Mouse (Mus musculus) gastrocnemius, postnatal 36 days (tissue): ENCODE results near the gene Tcf25. TPM values are rescaled to one million over a fixed set of nuclear protein-coding genes. Genes with fewer than 3 reads are reported as not detected.

ENCODE experiments used
- DNase-seq, 2 experiments: peaks; one replicate each; pipeline ENCODE4 v3.0.0; 2022
- intact Hi-C: fragments of 180-260 bp; cut with DNase I; formaldehyde crosslinking; loops from one replicate; pipeline ENCODE4 v1.15.1; 2025
- total RNA-seq, 2 experiments: library from RNA; stranded (reverse); gene quantifications; 2 replicates each; pipeline ENCODE4 v1.2.3; 2021

Tcf25 gene
- total RNA-seq, 2 experiments from 2014 or later, result 136 to 137 TPM

DNA sequence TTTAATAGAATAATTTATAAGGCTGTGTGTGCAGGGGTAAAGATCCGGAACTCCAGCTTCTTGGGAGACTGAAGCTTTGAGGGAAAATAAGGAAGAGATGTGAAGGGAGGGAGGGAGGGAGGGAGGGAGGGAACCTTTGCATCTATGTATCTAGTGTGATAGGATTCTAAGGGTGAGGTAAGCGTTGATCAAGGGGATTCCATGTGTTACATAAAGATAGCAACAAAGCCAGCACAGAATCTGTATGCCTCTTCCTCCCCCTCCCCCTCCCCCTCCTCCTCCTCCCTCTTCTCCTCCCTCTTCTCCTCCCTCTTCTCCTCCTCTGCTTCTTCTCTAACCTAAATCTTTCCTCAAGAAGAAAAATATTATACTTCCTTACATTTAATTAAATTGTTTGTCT lies 26.3 kb upstream of the Tcf25 start:
- intact Hi-C loops, result no loop called here

GRCm38 (mm10) chr8:123348237-123348843 lies 25.2 kb upstream of the Tcf25 start:
- DNase-seq, result no peak
- intact Hi-C loops, result no loop called here

More for the DNA sequence above, 26.3 kb upstream of the Tcf25 start:
- no peak for DNase-seq

- intact Hi-C loops, result no loop called here
- no peak for DNase-seq
Measured at GRCm38 (mm10) chr8:123349073-123349472, 24.5 kb upstream of the Tcf25 start.

DNA sequence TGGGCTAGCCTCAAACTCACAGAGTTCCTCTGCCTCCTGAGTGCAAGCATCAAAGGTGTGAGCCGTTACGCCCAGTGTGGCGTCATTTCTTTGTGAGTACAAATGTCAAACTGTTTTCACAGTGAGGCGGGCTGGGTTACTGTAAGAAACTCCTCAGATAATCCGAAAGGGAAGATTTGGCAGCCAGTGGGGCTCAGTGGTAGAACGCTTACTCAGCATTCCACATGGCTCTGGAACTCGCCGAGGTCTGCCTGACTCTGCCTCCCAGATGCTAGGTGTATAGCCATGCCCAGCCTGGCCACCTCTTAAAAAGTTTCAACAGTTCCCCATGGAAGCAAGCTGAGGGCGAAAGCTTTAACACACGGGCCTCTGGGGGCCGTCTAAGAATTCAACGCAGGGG lies 21.4 kb upstream of the Tcf25 start:
- intact Hi-C loops, result no loop called here
- no peak for DNase-seq

DNA sequence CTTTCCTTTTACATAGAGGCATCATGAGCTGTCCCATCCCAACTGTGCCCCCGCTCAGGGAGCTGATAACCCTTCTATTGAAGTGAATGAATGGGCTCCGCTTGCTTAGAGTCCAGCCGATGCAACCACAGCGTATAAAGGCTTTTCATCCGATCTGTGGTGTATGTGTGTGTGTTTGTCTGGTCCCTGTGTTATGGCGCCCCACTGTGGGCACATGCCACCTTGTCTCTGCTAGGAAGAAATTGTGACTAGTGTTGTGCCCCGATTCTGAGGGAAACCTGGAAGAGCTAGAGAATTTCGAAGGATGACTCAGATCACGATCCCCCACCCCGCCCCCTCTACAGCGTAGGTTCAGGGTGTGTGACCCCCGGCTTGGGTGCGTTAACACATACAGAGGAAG lies 20.8 kb upstream of the Tcf25 start:
- no peak for DNase-seq
- intact Hi-C loops, result no loop called here

DNA sequence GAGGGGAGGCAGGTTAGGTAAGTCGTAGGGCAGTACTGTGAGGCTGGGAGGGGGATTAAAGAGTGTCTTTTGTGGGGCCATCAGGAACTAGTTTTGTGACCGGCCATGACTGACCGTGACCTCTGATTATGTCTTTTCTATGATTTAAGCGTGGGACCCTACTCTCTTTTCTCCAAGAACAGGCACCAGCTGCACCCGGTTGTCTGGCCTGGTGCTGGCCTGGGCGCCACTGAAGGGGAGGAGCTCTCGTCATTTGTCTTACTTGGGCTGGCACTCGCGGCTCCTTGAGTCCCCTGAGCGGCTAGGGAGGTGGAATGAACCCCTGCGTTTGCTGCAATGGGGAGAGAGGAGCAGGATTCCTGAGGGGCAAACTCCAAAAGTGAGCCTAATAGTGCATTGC lies 20.3 kb upstream of the Tcf25 start:
- no peak for DNase-seq
- intact Hi-C loops, result no loop called here

- peak; percentile 49 to 68 for DNase-seq
- intact Hi-C loops, result loop anchor here (2.0 kb wide), 1 partner anchor 38 kb away; no protein-coding TSS in a partner anchor
Measured at GRCm38 (mm10) chr8:123361082-123361739, 12.3 kb upstream of the Tcf25 start.

DNA sequence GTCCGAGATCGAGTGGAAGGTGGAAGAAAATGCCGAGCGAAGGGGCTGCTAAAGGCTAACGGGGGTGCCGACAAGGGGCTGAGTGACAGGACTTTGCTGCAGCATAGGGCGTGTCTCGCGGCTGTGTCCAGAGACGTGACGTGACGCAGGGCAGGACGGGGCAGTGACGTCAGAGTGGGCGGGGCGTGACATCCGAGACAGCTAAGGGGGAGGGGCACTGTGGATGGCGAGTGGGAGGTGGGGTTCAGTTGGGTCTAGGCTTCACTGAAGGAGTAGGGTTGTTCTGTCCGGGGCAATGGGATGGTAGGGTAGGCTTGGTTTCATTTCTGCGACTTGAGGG lies 656 bp downstream of the Tcf25 start:
- intact Hi-C loops, result no loop called here
- peak; percentile 92 for DNase-seq

DNA sequence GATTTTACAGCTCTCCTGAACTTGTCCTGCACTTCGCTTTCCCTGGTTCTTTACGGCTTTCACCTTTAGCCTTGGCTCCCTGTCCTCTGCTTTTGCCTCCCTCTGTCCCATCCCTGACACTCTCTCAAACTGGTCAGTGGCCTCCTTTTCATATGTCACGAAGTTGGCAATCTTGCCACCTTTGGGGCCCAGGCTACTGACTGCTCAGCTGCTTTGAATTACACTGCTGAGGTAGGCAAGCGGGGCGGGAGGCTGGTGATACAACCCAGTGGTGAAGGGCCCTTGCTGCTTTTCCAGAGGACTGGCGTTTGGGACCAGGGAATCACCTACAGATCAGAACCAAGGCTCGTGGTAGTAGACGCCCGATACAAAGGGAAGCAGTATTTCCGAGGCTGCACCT lies 2.1 kb downstream of the Tcf25 start:
- no peak for DNase-seq
- intact Hi-C loops, result no loop called here

DNA sequence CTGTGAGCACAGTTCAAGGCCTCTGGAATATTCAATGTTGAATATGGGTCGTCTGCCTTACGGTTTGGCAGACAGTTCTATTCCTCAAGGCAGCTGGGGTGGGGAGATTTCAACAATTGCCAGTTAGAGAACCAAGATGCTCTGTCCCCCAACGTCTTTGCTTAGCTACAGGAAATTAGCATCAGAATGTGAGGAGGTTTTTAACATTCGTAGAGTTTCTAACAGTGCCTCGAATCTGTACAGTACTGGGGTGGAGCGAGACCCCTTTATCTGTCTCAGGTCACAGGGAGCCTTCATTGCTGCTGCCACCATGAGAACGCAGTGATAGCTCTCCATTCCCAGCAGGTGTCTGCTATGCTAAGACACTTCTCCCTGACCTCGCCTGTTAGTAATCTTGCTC lies 2.6 kb downstream of the Tcf25 start:
- intact Hi-C loops, result no loop called here
- no peak for DNase-seq

DNA sequence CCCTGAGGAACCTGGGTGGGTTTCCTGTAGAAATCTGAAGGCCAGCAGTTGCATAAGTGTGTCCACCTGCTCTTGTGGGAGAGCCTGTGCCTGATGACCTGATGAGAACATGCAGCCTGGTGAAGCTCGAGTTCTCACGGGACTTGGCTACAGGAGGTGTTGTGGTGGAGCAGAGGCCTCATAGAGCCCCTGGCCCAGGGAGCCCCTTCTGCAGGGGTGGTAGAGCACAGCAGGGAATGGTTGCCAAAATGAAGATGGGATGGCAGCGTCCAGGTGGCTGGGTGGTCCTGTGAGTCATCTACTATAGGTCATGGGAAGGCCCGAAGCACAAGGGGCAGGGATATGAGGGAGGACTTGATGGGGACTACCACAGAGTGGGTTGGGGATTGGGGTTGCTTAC lies 8.2 kb downstream of the Tcf25 start:
- no peak for DNase-seq
- intact Hi-C loops, result no loop called here

- intact Hi-C loops, result no loop called here
- no peak for DNase-seq
Measured at GRCm38 (mm10) chr8:123382516-123382915, 9.0 kb downstream of the Tcf25 start.

- intact Hi-C loops, result no loop called here
- no peak for DNase-seq
Measured at GRCm38 (mm10) chr8:123384883-123385540, 11.5 kb downstream of the Tcf25 start.

DNA sequence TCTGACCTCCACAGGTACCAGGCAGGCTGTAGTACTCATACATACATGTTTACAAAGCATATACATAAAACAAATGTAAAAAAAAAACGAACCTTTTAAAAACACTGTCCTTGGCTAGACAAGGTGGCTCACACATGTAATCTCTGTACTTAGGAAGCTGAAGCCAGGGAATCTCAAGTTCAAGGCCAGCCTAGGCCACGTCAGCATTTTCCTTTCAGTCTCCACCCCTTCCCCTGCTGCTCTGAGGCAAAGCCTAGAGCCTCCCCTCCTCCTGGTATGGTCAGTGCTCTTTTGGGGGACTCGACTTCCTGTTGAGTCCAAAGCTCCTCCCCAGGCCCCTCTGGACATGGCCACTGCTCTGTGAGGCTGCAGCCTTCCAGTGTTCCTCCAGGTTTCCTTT lies 13.5 kb downstream of the Tcf25 start:
- intact Hi-C loops, result no loop called here
- no peak for DNase-seq

GRCm38 (mm10) chr8:123387801-123388200 lies 14.2 kb downstream of the Tcf25 start:
- intact Hi-C loops, result no loop called here
- no peak for DNase-seq

GRCm38 (mm10) chr8:123389026-123389425 lies 15.5 kb downstream of the Tcf25 start:
- intact Hi-C loops, result no loop called here

DNA sequence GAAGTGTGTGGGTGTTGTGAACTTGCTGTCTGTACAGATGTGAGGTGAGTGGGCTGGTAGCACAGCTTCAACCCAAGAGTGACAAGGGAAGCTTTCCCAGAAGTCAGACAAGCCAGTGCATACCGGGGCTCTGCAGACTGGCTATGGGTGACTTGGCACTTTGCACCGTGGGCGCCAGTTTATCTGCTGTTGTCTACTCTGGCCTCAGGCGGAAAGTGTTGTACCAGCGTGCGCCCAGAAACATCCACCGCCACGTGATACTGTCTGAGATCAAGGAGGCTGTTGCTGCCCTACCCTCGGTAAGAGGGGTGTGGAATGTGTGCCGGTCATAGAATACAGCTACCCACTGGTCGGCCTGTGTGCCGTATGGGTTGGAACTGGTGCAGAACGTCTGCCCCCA lies 24.8 kb downstream of the Tcf25 start:
- DNase-seq, result no peak
- intact Hi-C loops, result no loop called here

More at GRCm38 (mm10) chr8:123389026-123389425, 15.5 kb downstream of the Tcf25 start:
- DNase-seq, result no peak

DNA sequence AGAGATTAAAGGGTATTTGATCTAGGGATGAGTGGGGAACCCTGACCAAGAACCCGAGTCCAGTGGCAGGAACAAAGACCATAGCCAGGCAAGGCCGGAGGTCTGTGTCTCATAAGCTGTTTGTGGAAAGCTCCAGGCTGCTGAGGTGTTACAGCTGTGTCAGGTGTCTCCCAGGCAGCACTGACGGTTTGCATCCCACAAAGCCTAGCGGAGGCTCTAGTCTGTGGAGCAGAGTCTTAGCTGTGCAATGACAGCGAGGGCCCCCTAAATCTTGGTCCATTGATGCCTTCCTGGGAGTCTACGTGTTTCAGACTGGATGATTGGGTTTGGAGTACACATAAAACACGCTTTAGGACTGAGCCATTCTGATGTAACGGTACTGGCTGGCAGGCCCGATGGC lies 28.4 kb downstream of the Tcf25 start:
- intact Hi-C loops, result loop anchor here (10.0 kb wide), 1 partner anchor 77 kb away; no protein-coding TSS in a partner anchor

GRCm38 (mm10) chr8:123402730-123403326 lies 29.3 kb downstream of the Tcf25 start:
- DNase-seq, result no peak
- intact Hi-C loops, result loop anchor here (10.0 kb wide), 1 partner anchor 78 kb away; no protein-coding TSS in a partner anchor

More for the DNA sequence above, 28.4 kb downstream of the Tcf25 start:
- no peak for DNase-seq

DNA sequence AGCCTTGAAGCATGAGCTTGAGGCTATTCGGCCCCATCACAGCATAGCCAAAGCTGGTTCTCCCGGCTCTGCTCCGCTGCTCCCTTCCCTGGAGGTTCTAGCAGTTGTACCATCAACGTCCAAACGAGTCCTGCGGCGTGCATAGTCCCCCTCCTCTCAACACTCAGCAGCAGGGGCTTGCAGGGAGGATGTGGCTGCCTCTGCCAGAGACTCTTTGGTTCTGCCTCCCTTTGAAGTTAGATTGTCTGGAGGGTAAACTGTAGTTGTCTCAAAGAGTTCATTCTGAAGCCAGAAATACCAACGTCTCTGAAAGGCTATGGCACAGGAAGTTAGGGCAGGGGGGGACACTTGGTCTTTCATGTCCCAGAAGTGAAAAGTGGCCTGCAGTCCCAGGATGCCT lies 31.0 kb downstream of the Tcf25 start:
- intact Hi-C loops, result loop anchor here (10.0 kb wide), 1 partner anchor 80 kb away; no protein-coding TSS in a partner anchor
- DNase-seq, result no peak

- peak; percentile 40 to 43 for DNase-seq
- intact Hi-C loops, result loop anchor here (10.0 kb wide), 1 partner anchor 82 kb away; no protein-coding TSS in a partner anchor
Measured at GRCm38 (mm10) chr8:123406786-123407185, 33.2 kb downstream of the Tcf25 start, which contains the start of gene Mc1r. Mc1r (plus strand) TSS chr8:123407107.
